Mouse (Mus musculus) spleen, postnatal 4 days (tissue): Measurements from ENCODE around the gene Uri1.
A peak's percentile ranks its signal among the peaks of the same experiment; 100 is the strongest.

ENCODE experiments used
- DNase-seq, 2 experiments: peaks; one replicate each; pipeline ENCODE4 v3.0.0; 2022; ENCODE audit warnings: low spot score in 2 of 2

Uri1 gene

DNA sequence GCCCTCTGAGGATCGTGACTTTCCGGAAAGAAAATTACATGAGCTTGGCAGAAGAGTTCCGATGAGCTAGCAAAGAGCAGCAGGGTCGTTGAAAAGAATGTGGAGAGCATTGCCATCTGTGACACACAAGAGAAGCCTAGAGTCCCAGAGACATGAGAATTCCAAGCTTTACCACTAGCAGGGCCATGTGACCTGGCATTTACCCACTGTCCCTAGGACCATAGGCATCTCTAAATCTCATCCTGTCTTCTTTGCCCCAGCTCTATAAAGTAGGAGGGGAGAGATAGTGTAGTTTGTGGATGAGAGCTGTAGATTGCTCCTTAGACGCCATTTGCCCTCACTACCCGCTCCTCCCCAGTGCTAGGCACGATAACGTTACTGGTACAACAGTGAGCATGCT lies at the start of gene Uri1:
Uri1 (minus strand) TSS at position 101 of the 400 bp plus-strand sequence.
- no peak for DNase-seq

DNA sequence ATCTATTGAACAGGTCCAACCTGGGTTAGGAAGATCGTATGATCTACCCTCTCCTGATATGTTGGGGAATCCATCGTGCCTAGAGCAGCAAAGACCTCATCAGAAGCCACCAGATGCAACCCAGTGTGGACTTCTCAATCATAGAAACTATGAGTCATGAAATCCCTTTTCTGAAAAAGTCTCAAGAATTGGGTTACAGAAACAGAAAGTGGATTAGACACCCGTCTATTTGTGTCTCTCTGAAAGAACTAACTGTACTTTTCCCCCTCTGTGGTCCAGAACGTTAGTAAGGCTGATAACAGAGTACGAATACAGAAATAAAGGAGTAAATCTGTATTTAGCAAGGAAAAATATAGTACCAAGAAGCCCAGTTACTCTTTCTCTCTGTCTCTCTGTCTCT lies 47.7 kb upstream of the Uri1 start:
- DNase-seq = no peak

DNA sequence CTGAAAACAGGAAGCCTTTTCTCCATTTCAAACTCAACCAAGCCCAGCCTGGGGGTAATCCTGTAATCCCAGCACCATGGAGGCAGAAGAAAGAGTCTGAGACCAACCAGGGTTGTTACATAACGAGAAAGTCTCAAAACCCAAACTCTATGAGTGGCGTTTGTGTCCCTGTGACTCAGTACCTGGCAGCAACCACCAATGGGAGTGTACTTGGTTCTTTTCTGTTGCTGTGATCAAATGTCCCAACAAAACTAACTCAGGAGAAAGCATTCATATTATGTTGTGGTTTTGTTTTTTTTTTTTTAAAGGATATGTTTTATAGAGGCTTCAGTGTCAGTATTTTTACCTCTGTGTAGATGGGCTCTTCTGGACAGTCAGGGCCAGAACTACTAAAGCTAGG lies 47.3 kb upstream of the Uri1 start:
- no peak for DNase-seq

DNA sequence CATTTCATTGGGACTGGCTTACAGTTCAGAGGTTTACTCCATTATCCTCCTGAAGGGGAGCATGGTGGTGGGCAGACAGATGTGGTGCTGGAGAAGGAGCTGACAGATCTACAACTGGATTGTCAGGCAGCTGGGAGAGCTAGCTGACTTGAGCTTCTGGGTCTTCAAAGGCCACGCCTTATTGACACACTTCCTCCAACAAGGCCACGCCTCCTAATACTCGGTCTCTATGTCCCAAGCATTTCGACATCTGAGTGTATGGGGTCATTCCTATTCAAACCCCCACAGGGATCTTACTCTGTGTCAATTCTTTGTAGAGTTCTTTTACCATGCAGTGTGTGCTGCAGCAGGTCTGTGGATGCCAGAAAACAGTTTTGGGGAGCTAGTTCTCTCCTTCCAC lies 41.1 kb upstream of the Uri1 start:
- no peak for DNase-seq

DNA sequence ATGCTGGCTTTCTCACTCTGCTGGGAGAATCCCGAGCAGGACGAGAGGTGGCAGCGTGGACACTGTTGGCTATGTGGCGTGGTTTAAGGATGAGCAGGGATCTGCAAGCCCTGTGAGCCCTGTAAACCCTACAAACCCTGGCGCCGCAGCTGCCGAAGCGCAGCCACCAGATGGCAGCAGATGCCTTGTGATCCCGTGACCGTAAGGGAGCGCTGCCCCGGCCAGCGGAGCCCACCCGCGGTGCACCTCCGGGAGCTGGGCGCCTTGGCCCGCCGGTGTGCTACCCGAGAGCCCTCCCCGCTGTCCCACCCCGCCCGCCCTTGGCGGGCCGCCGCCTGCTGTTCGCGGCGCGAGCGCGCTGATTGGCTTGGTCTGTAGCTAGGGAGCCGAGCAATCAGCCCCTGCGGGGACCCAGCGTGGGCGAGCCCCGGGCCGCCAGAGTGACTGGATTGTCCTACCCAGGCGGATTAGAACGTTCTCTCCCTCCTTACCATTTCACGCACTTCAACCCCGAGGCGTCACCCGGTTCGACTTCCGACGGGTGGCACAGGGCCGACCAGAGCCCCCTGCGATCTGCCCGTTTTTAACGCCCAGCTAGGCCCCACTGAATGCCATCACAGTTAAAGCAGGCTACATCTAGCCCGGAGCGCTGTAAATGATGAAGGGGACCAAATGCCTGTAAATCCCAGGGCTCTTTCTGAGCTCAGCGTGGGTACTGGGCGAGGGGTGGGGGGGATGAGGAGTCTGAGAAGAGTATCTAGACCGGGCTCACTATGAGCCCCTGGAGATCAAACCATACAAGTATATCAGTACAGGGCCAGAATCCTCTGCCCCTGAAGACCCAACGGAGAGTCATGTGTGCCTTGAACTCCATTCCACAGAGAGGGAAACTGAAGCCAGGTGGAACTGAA lies 38.0 kb upstream of the Uri1 start:
- peak; percentile 79 to 92 for DNase-seq

DNA sequence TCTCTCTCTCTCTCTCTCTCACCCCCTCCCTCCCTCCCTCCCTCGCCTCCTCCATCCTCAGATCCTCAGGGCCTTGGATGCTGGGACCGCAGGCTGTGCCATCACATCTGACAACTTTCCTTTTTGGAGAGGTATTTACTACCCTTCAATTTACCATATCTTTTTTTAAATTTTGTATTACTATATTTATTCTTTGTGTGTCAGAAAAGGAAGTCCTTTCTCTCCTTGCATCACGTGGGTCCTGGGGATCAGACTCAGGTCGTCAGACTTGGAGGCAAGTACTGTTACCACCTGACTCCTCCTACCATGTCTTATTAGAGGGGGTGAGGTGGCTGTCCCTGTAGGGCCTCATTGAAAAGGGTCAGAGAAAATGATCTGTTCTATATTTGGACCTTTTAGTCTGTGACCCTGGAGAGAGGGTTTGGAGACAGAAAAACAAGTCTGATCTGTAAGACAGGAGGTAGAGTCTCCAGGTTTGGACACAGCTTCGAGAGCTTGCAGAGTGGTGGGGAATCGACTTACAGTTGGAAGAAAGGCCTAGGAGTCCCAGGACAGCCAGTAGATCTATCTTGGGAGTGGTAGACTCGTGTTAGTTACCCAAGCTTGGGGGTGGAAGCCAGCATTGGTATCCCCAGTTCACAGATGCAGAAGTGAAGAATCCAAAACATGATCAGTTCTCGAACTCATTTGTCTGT lies 36.4 kb upstream of the Uri1 start:
- DNase-seq = no peak

DNA sequence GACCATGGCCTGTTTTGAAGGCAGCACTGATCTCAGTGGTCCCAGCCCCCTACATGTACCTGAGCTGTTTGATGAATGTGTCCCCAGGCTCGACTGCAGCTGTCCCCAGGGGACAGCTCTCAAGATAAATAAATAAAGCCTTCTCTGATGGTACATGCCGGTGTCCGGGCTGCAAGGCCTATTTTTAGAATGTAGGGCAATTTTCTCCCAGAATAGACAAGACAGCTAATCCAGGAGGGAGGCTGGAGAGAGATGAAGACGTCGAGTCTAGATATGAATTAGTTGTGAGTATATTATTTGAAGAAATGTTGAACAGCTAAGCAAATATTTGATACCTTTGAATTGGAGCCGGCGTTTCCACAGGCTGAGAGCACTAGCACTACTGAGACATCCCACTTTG lies 35.7 kb upstream of the Uri1 start:
- DNase-seq = no peak

DNA sequence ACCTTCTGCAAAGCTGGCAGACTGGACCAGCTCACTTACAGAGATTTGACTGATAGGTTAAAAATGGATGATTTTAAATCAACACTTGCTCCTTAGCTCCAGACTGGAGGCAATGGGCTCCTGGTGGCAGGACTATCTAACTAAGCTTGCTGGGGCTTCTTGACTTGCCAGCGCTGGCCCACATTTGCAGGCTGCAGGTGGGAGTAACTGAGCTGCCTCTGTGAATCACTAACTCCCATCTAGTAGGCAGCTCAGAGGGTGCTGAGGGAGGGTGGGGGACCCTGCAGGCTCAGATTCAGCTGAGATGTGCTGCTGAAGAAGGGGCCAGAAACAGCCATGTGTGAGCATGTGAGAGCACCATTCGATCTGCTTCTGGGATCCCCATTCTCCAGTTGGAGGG lies 32.6 kb upstream of the Uri1 start:
- no peak for DNase-seq

DNA sequence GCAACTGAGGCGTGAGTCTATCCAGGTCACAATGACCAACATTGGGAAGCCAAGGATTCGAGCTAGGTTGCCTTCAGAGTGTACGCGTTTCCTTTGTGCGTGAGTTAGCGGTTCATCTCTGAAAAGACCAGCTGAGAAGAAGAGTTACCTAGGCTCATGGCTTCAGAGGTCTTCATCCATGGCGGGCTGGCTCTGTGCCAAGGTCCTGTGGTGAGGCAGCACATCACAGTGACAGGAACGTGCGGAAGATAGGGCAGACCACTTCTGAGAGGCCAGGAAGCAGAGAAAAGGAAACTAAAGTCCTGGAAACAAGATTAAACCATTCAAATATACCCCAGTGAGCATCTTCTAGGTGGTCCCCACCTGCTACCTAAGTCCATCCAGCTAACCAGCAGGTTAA lies 30.9 kb upstream of the Uri1 start:
- no peak for DNase-seq

DNA sequence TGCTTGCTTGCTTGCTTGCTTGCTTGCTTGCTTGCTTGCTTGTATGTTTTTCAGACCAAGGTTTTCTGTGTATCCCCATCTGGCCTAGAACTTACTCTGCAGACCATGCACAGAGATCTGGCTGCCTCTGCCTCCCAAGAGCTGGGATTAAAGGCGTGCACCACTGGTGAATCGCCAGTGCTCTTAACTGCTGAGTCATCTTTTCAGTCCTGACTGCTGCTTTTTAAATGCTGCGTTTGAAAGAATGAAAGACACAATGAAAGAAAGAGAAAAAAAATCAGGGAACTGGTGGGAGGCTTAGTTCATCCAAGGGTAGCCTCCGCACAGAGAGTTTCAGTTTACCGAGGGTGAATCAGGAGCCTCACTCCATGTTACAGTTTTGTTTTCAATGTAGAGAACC lies 23.9 kb upstream of the Uri1 start:
- no peak for DNase-seq

DNA sequence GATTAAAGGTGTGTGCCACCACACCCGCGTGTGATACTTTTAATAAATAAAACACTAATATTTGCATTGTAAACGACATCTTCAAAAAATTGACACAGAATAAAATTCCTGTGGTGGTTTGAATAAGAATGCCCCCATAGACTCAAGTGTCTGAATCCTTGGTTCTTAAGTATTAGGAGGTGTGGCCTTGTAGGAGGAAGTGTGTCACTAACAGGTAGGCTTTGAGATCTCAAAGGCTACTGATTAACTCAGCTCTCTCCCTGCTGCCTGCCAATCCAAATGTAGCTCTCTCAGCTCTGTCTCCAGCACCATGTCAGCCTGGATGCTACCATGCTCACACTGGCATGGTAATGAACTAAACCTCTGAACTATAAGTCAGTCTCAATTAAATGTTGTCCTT lies 17.9 kb upstream of the Uri1 start:
- DNase-seq = no peak

DNA sequence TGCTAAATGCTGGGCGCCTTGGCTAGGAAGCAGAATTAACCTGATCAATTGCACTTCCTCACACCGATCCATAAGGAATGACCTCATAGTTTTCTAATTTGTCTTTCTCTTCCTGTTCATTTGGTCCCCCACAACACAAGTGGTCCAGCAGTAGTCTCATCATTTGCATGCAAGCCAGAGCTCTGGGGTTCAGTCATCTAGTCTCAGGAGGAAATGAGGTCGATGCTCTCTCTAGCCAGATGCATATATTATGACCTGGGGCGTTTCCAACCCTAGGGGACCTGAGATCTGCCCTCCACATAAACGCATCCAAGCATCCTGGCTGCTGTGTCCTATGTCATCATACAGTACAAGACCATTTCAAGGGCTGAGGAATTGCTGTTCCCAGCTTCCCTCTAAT lies 14.2 kb upstream of the Uri1 start:
- no peak for DNase-seq

DNA sequence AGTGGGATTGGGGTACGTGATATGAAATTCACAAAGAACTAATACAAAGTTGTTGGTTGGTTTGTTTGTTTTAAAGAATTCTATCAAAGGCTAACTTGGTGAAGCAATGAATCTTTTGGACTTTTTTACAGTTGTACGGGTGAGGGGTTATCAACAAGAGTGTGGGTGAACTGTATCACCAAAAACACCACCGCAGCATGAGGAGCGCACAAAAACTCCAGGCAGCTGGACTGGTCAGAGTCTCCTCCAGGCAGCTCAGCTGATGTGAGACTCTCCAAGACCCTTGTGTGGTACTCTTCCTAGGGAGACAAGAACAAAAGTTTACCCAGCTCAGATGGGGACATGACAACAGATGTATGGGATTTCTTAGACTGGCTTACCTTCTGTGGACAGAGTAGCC lies 7.8 kb upstream of the Uri1 start:
- DNase-seq = no peak

DNA sequence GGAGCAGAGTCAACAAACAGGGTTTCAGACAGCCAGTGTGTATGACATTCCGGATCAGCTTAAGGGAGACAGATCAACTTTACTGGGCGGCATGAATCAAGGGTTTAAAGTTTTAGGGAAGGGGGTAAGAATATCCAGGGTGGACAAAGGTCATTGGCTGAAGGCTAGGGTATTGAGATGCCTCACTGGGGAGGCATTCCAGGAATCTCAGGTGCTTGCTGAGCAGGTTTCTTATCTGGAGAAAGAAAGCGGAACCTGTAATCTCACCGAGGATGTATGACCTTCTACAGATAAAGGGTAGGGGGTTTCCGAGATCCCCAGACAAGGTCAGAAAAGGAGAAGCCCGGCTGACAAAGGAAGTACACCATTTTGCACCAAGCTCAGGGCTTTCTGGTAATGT lies 7.3 kb upstream of the Uri1 start:
- no peak for DNase-seq

DNA sequence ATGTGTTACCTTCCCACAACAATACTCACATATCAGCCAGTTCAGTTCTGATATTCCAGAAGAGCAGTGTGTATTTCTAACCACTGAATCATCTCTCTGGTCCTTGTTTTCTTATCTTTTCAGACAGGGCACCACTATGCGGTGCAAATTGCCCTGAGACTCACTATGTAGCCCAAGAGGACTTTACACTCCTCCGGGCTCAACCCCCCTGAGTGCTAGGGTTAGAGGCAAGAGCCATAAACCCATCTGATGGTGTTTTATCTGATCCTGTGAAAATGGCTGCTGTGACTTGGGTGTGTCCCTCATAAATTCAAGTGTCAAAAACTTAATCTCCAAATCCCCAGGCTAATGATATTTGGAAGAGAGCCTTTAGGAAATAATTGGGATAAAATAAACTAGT lies 6.6 kb upstream of the Uri1 start:
- DNase-seq = no peak

DNA sequence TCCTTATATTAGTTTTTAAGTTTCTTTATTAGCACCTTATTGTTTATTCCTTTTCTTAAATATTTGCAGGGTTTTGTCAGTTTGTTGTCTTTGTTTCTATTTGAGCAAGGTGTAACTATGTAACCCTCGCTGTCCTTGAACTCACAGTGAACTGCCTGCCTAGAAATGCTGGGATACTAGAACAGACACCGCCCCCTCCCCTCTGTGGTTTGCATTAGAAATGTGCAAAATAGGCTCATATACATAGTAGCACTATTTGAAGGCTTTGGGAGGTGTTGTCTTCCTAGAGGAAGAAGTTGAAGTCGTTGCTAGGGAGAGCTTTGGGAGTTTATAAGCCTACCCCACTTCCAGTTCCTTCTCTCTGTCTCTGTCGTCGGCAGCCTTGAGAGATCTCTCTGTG lies 5.7 kb upstream of the Uri1 start:
- no peak for DNase-seq

DNA sequence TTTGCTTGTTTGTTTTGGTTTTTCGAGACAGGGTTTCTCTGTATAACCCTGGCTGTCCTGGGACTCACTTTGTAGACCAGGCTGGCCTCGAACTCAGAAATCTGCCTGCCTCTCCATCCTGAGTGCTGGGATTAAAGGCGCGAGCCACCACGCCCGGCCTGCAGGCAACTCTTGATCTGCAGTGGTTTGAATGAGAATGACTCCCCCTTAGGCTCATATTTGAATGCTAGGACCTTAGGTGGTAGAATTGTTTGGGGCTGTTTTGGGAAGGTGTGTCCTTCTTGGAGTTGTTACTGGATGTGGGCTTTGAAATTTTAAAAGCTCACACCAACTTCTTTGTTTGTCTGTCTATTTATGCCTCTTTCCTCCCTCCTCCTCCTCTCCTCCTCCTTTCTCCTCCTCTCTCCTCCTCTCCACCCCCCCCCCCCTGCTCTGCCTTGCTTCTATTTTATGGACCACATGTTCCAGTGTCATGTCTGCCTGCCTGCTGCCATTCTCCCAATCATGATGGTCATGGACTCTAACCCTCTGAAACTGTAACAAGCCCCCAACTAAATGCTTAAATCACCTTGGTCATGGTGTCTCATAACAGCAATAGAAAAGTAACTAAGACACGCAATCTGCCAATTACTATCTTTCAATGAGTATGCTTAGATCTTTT lies 4.7 kb upstream of the Uri1 start:
- no peak for DNase-seq

DNA sequence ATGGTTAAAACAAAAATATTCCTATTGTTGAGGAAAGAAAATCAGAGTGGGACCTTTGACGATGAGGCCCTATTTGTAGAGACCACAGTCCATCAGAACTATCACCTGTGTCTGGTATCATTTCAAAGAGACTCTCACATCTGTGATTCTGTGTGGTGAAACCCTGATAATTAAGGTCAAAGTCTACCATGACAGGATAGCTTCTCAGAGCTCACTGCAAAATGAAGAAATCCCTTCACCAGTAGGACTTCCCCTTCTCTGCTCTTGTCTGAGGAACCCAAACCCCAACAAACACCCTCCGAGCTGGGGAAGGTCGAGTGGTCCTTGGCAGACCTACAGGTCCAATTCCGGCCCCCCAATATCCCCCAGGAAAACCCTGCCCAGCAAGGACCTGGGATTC lies 1.5 kb upstream of the Uri1 start:
- DNase-seq = no peak

DNA sequence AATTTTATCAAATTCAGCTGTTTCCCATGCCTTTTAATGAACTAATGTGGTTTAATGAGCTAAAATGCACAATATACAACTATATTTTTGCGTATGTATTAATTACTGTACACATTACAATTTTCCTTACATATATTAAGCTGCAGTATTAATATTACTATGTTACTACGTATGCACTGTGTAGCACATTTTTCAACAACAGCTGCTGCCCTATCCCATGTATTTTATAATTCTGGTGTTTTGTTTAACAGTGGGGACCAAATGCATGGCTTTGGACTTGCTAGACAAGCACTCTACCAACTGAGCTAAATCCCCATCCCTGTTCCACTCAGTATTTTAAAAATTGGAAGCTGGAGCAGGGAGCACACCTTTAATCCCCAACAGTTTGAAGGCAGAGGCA lies 3.6 kb downstream of the Uri1 start:
- no peak for DNase-seq

DNA sequence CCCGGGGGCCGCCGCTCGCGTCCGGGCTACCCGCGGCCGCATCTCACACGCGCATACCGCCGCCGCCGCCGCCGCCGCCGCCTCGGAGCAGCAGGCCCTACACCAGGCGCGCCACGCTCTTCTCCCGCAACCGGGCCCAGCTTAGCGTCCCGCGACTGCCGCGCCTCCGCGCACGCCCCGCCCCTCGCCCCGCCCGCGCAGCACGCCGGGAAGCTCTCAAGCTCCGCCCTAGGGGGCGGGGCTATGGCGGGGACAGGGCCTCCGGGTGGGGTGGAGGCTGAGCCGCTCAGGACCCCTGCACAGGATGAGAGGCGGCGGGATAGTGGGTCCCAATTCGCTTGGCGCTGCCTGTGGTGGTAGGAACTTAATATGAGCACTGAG lies 4.0 kb downstream of the Uri1 start:
- peak; percentile 89 to 95 for DNase-seq

DNA sequence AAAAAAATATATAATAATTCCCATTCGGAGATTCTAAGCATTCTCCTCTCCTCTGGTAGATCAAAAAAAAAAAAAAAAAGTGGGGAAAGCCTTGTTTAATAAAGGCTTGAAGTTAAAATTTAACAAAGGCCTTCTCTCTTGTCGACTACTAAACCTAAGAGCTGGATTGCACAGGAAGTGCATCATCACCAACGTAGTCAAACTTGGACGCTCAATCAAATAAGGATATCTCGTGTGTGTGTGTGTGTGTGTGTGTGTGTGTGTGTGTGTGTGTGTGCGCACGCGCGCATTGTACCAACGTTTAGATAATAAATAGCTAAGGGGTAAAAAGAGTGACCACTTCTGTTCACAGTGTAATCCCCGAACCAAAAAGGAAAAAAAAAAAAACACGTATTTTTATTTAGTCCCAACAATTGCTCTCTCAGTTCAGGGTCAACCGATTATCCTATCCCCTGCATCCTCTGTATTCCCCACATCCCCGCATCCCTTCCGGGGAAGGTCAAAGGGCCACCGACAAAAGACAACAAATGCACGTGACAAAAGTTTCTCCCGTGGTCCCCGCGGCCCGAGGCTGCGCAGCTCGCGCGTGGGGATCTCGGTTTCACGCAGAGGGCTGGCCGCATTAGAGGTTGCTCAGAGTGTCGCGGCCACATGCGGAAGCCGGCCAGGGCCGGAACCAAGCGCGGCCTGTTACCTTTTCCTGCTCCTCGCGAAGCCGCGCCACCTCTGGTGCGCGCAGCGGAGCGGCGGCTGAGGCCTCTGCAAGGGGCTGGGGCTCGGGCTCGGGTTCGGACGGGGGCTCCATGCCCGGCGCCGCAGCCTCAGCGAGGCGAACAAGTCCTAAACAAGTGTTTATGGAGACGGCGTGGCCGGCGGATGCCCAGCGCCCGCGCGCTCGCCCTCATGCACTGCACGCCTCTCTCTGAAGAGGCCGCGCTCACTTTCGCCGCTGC lies 4.7 kb downstream of the Uri1 start:
- peak; percentile 63 to 84 for DNase-seq

DNA sequence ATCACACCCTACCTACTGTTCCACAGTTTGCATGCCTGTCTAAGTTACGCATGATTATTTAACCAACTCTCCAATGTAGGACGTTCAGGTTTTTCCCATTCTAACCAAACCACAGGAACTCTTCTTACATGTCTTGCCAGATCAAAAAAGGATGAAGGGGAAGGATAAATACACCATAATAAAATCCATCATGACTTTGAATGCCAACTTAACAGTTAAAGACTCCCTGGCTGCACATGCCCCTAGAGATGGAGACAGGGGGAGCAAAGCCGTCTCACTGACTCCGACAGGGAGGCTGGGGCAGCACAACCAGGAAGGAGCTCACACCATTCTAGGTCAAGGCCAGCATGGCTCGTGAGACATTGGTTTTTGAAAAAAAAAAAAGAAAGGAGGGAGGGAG lies 8.0 kb downstream of the Uri1 start:
- DNase-seq = no peak
